Mouse (Mus musculus) CH12F3 (cell line): ENCODE results near the gene Sigirr.

Source experiments
- in situ Hi-C: fragments of 300-500 bp; cut with MboI; formaldehyde crosslinking; loops from 2 replicates; pipeline ENCODE4 v1.14.3; 2020; ENCODE audit warnings: low sequenced_read_pairs

Sigirr gene

GRCm38 (mm10) chr7:141062525-141062924 is 37.8 kb downstream of the Sigirr start:
- in situ Hi-C loops = no loop called here

- in situ Hi-C loops = no loop called here
Measured at GRCm38 (mm10) chr7:141061269-141061692, 39.1 kb downstream of the Sigirr start.

DNA sequence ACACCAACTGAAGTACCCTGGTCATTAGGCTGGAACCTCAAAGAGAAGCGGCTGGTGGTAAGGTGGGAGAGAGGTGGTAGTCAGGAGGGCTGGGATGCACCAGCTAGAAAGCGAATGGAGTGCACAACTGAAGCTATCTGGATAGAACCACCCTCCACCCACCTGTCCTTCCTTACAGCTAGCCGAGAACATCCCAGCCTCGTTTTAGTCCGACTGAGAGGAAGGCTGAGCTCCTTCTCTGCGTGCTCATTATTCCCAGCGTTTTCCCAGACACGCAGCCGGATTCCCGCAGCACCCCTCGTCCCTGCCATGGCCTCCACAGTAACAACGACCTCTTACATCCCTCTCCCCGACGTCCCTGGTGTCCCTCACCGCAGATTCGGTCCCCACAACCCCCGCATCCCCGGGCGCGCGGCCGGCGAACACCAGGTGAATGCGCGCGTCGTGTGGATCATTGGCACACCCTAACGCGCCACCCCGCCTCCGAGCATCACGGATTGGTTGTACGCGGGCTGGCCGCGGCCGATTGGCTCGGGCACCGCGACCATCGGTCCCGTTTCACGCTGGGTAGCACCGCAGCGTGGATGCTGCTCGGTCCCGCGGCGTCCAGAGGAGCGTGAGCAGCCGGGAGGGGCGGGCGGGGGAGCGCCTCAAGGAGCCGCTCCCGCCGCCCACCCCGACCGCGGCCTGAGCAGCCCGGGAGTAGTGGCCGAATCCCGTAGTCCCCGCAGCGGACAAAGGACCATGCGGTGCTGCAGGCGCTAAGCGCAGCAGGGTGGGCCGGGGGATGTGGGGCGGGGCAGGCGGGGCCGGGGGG is 39.7 kb downstream of the Sigirr start, which contains the start of gene B4galnt4:
TSS of gene B4galnt4 (plus strand) at position 679 of the 817 bp plus-strand sequence.
- in situ Hi-C loops = no loop called here

DNA sequence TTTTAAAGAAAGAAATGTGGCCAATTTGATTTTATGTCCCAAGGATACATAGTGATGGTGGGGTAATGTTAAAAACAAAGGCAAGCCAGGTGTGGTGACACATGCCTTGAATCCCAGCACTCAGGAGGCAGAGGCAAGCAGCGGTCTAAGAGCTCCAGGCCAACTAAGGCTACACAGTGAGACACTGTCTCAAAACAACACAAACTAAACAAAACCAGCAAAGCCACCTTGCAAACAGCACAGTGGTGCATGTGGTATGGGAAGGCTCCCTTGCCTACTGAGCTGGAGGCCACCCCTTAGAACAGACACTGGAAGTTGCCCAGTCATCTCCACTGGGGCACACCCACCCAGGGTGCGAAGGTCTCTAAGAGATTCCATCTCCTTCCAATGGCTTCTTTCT is 40.4 kb downstream of the Sigirr start:
- in situ Hi-C loops = no loop called here

DNA sequence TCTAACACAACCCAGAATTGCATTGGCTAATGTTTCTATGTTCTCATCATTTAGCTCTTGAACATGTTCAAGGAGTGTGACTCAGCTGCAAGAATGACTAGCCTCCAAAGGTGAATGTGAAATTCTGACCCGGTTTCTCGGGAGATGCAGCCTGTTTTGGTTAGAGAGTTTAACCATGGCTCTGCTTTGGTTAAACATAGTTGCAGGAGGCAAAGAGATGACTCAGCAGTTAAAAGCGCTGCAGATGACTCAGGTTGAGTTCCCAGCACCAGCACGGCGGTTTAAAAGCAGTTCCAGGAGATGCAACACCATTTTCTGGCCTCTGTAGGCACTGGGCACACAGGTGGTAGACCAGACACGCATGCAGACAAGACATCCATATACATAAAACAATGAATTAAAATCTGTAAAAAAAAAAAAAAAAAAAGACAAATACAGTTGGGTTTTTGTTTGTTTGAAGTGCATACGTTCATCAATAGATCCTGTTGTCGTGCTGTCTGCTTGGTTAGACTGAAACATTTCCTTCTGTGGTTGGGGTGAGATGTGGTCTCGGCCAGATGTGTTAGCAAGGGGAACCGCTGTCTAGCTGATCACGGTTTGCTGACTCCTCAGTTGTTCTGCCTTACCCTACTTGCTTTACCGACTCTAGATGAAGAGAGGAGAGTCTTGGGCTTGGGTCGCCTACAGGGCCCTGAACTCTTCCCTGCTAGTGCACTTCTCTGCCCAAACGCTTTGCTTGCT is 41.6 kb downstream of the Sigirr start:
- in situ Hi-C loops = no loop called here

GRCm38 (mm10) chr7:141057541-141057940 is 42.8 kb downstream of the Sigirr start:
- in situ Hi-C loops = no loop called here

DNA sequence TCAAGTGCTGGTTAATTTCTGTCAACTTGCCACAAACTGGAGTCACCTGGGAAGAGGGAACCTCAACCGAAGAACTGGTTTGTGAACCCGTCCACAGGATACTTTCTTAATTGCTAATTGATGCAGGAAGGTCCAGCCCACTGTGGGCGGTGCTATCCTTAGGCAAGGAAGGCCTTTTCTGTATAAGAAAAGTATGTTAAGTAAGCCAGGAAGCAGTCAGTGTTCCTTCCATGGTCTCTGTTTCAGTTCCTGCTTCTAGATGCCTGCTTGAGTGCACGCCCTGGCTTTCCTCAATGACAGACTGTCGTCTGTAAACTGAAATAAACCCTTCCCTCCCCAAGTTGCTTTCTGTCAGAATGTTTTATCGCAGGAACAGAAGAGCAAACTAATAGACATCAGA is 43.4 kb downstream of the Sigirr start:
- in situ Hi-C loops = no loop called here

GRCm38 (mm10) chr7:141055785-141056184 is 44.6 kb downstream of the Sigirr start:
- in situ Hi-C loops = no loop called here

- in situ Hi-C loops = loop anchor here (5.0 kb wide), 1 partner anchor 210 kb away; no protein-coding TSS in a partner anchor
Measured at GRCm38 (mm10) chr7:141052421-141052820, 48.0 kb downstream of the Sigirr start.

- in situ Hi-C loops = loop anchor here (5.0 kb wide), 1 partner anchor 210 kb away; no protein-coding TSS in a partner anchor
Measured at GRCm38 (mm10) chr7:141052016-141052415, 48.4 kb downstream of the Sigirr start.

DNA sequence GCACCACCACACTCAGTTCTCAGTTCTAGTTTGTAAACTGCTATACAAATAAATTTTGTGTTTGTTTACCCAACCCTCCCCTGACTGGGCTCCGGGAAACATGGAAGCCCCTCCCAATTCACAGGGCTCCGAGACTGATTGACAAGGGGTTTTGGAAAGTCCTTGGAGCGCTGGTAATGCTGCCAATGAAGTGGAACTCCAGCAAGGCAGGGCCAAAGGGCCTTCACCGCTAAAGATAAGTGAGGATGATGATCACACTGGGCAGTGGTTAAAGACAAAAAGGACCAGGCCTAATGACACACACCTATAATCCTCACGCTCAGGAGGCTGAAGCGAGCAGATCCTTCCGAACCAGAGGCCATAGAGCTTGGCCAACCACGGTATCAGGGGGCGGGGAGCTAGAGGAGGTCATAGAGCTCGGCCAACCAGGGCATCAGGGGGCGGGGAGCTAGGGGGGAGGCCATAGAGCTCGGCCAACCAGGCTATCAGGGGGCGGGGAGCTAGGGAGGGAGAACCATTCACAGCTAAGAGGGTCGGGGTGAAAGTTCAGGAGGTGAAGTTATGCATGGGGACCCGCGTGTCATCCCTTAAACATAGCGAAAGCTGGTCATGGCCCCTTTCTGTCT is 49.2 kb downstream of the Sigirr start:
- in situ Hi-C loops = loop anchor here (5.0 kb wide), 1 partner anchor 209 kb away; no protein-coding TSS in a partner anchor

DNA sequence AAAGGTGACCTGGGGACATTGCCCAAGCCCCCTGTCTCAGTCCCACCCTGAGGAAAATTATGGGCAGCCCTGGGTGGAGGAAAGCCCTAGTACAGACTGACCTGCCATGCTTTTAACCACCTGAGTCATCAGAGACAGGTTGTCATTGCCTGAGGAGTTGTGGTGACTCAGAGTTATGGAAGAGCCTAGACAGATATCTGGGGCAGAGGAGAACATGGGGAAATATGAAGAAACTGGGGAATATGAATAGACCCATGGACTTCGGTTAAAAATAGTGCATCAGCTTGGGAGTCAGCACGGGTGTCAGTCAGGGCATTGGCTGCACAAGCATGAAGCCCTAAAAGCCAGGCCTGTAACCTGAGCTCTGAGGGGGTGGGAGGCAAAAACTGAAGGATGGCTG is 51.0 kb downstream of the Sigirr start:
- in situ Hi-C loops = loop anchor here (5.0 kb wide), 2 partner anchors 37 to 92 kb away; partner anchors contain the start of genes Gm45717, Ifitm2 and Ifitm3

GRCm38 (mm10) chr7:141048226-141049218 is 51.9 kb downstream of the Sigirr start:
- in situ Hi-C loops = loop anchor here (5.0 kb wide), 2 partner anchors 36 to 91 kb away; partner anchors contain the start of genes Gm45717, Ifitm2 and Ifitm3

DNA sequence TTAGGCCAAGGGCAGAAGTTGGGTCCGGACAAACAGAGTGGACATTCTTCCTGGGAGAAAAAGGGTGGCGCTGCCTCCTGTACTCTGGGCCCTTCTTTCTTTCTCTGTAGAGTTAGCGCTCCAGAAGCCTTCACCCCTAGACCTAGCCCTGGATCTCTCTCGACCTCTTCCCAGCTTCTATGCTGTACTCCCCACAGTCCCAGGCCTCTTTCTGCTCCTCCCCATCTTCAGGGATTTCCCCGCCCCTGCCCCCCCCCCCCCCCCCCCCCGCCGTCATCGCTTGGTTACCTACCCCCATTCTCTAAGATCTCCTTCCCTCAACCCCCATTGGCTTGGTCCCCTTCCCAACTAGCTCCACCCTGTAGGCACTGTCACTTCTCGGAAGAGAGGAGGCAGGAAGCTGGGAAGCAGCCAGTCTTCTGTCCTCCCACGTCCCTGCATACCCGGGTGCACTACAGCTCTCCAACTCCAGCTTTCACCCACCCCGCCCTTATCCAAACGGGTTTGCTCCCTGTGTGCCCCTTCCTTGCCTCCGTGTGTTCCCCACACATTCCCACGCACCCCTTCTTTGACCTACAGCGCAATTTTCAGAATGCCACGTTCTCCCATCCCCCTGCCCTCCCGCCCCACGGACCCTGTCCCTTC is 52.7 kb downstream of the Sigirr start:
- in situ Hi-C loops = loop anchor here (5.0 kb wide), 2 partner anchors 35 to 90 kb away; partner anchors contain the start of genes Gm45717, Ifitm2 and Ifitm3

- in situ Hi-C loops = loop anchor here (5.0 kb wide), 2 partner anchors 35 to 90 kb away; partner anchors contain the start of genes Gm45717, Ifitm2 and Ifitm3
Measured at GRCm38 (mm10) chr7:141046931-141047580, 53.3 kb downstream of the Sigirr start.

GRCm38 (mm10) chr7:141042539-141042938 is 57.8 kb downstream of the Sigirr start:
- in situ Hi-C loops = no loop called here

- in situ Hi-C loops = no loop called here
Measured at GRCm38 (mm10) chr7:141041661-141042060, 58.7 kb downstream of the Sigirr start.
